Mouse (Mus musculus): Measurements from ENCODE around the gene Ndel1.

Ndel1 gene

DNA sequence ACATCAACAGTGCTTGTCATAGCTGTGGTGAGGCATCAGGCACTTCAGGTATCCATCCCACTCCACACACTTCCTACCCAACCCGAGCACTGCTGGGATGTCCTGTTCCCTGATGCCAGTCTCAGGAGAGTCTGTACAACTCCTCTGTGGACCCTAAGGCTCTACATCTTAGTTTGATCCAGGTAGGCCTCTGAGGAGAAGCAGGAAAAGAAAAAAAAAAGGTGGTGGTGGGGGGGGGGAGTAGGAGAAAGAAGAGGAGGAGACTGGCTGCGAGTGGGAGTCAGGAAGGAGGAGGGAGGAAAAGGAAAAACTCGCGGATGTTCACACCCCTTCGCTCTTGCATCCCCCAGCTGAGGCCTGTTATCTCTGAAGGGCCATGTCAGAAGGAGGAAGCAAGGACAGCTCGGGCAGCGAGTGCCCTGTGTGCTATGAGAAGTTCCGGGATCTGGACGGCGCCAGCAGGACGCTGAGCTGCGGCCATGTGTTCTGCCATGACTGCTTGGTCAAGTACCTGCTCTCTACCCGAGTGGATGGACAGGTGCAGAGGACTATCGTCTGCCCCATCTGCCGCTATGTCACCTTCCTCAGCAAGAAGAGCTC lies 20.7 kb upstream of the Ndel1 start:
- DNase-seq, result no peak

DNA sequence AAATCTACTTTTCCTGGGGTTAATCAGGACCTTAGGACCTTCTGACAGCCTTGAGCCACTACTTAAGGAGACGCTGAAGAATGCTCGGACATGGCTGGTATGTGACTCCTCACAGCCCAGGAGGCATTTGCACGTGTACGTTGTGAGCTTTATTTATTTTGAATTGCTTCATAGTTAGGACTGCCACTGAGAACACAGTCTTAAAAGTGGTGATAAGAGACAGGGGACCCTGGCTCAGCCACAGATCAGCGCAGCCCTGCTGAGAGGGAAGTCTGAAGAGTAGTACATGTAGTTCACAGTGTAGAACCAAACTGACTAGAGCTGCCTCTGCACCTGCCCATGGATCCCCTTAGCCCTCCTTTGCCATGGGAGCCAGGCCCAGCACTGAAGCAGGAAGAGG lies 20.2 kb upstream of the Ndel1 start:
- no peak for DNase-seq

DNA sequence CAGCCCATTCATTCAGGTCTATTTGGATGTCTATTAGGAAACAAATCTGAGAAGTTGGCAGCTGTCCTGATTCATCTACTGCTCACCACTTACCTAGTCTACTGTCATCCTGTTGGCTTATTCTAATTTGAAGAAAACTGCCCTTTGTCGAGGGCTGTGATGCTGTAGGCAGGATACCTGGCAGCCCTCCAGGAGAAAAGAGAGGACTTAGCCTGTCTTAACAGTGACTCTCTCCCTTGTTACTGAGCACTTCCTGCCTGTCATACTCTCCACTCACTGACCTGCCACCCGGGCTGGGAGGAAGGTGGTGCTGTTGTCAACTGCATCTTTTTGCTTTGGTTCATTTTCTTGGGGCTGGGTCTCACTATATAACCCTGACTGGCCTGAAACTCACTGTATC lies 19.0 kb upstream of the Ndel1 start:
- no peak for DNase-seq

DNA sequence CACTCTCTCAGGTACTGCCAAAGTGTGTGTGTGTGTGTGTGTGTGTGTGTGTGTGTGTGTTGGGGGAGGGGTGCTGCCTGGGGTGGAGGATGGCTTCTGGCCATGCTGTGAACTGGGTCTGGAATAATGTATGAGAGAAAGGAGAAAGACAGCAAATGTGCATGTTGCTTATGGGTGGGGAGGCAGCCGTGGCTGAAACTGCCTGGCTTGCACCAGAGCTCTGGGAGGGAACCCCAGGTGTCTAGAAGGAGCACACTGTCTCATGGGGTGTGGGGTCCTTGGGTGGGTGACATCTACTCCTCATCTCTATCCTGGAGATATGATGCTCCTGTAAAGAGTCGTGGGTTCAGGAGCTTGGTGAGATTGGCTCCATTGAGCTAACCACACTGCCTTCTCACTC lies 17.0 kb upstream of the Ndel1 start:
- DNase-seq, result no peak

DNA sequence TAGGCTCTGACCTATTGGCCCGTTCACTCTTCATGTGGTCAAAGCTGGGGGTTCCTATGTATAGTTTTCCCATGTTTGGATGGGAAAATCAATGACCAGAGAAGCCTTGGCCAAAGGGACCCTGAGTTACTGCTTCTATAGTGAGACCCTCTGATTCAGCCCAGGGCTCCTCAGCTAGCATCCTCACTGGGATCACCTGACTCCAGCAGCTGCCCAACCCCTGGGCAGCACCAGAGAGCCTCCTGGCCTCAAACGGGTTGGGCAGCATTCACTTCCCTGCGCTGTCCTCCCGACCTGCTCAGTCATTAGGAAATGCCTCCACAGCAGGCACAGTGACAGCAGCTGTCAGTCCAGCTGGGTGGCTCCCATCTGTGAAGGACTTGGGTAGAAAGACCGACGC lies 16.6 kb upstream of the Ndel1 start, which contains the start of gene Rnf222:
TSS of gene Rnf222 (plus strand) at position 301 of the 400 bp plus-strand sequence.
- no peak for DNase-seq

DNA sequence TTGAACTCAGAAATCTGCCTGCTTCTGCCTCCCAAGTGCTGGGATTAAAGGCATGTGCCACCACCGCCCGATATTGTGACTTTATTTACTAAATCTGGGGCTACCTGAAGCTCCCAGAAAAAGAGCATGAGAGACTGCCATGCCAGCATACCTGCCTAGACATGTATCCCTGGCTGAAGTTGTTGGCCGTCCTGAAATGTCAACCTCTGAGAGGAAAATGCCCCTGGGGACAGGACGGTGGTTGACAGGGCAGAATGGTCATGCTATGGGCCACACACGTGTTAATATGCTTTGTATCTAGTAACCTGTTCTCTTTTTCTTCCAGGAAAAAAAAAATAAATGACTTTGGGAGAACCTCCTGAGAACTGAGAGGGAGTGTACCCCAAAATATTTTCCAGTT lies 14.4 kb upstream of the Ndel1 start:
- DNase-seq, result no peak

DNA sequence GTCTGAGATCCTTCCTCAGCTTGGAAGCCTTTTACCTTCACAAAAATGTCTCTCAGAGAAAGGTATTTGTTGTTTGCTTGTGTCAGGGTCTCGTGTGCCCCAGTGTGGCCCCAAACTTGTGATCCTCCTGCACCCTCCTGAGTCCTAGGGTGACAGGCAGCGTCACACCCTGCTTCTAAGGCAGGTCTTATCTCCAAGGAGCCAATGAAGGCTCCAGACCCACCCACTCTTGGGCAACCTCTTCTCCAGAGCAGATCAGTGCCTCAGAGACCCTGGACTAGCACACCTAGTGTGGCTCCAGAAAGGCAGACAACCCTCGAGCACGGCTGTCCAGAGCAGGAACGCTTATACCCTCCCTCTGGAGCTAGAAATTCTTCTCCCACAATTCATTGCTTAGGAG lies 12.7 kb upstream of the Ndel1 start:
- DNase-seq, result no peak

DNA sequence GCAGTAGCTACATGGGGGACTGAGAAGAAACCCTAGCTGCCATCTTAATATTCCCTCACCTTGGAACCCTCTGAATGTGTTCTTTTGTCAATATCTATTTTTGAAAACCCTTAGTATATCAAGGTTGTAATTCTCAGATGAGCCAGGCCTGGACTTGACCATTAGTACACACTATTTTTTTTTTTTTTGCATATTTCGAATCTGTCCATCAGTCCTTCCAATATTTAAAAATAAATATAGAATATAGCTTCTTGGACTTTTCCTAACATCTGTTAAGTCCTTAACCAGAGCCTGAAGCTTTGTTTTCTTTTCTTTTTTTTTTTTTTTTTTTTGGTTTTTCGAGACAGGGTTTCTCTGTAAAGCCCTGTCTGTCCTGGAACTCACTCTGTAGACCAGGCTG lies 12.2 kb upstream of the Ndel1 start:
- DNase-seq, result no peak

DNA sequence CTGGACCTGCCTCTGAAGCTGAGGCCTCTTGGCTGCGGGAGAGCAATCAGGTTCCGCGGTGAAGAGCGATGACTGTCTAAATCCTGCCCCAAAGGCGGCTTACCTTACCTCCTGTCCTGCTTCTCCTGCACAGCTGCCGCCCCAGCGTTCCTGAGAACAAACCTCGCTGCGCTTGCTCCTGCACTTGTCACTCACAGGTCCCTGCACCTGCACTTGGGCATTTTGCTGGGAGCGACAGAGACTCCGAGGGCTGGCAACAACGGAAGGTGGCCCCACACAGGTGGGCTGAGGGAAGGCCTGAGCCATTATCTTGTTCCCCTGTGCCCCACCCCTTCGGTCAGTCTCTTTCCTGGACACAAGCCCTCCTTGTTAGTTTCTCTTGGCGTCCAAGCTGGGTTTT lies 10.4 kb upstream of the Ndel1 start:
- DNase-seq, result no peak

DNA sequence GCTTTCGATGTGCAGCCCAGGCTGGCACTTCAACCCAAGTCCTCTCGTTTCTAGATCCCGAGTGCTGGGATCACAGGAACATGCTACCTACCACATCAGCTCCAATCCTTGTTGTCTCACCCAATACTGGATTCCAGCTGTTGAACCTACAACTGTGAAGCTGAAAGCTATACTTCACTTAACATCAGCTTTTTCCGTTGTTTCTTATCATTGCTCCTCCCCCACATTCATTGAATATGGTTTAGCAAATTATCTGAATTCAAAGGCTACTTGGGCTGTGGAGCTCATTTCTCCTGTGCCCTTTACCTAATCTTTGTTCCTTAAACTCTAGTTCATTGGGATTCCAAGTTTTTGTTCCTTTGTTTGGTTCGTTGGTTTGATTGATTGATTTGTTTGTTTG lies 7.2 kb upstream of the Ndel1 start:
- DNase-seq, result no peak

DNA sequence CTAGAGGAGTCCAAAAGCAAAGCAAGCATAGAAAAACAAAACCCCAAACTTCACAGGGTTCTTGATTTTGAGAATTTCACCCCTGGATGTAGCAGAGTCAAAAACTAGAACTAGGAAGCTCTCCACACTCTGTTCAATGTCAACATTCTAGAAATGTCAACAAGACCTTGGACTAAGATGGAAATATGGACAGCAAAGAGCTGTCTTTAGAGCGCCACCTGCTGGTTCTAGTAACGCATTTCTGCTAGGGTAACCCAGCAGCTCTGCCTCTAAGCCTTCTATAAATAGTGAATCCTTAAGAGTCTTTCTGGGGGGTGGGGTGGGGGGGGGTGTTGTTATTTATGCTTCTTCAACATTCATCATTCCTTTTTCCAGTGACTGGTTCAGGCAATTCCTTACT lies 3.2 kb upstream of the Ndel1 start:
- peak; percentile 26 for DNase-seq

DNA sequence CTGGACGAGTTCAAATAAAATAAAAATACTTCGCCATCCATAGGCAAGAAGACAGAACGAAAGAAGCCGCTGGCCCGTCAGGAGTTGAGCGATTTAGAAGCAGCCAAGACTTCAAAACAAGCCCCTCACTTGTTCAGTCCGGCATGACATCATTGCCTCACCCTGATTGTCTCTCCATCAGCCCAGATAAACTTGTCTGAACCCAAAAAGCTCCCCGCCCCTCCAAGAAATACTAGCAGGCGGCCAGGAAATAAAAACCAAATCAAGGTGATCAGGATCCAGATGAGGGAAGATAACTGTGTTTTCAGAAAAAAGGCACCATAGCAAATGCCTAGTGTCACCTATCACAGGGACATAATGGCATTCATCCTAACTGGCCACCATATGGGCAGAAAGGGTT lies 381 bp downstream of the Ndel1 start:
- no peak for DNase-seq

DNA sequence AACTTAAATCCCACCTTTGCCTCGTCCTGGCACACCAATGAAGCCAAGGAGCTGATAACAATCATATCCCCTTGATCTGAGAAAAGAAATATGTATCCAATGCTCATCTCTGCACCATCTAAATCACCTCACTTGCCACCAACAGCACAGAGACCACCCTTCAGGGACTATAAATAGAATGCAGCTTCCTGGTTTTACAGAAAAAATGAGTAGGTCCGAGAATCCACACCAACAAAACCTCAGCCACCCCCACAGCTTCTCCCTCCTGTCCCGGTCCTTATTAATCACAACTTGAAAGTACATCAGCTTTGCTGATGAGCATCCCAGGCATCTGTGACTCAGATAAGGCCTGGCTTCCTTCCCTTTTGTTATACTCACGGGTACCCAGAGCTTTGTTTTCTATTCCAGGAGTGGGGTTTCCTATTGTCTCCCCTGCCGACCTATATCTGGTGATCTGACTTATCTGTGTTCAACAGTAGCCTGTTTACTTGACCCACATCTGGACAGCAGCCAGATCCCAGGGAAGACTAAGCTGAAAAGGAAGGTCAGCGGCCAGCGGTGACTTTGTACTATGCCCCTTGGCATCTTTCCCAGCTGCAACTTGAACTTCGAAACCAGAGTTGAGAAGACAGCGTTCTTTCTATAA lies 7.0 kb downstream of the Ndel1 start:
- DNase-seq, result no peak

DNA sequence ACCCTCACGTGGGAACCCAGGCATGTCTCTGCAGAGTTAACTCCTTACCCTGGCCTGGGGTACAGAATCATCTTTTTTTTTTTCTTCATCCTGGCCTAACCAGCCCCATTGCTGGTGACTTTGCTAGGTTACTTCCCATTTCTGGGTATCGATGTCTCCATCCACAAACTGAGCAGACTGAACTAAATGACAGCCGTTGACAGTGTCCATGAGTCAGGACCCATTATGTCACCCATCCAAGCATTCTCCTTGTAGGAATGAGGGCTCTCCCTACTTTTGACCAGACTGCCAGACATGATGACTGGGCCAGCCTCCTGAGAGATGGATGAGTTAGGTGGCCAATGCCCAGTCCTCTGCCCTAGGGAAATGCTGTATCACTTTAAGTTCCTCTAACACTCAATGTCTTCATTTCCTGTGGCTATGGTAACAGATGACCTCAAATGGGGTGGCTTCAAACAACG lies 8.0 kb downstream of the Ndel1 start:
- DNase-seq, result no peak

DNA sequence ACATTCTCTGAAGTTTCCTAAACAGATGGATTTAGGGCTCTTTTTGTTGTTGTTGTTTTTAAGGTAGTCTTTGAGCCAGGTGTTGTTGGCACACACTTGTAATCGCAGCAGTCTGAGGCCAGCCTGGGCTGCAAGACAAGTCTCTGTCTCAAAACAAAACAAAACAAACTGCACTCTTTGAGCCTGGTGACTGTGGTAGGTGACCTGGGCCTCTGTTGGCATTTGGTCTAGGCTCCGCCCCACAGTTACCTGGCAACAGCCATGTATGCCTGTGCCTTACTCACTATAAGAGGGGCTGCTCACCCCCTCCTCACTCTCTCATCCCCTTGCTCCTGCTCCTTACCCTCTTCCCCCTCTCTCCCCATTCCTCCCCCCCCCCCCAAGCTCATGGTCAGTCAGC lies 9.4 kb downstream of the Ndel1 start:
- no peak for DNase-seq

DNA sequence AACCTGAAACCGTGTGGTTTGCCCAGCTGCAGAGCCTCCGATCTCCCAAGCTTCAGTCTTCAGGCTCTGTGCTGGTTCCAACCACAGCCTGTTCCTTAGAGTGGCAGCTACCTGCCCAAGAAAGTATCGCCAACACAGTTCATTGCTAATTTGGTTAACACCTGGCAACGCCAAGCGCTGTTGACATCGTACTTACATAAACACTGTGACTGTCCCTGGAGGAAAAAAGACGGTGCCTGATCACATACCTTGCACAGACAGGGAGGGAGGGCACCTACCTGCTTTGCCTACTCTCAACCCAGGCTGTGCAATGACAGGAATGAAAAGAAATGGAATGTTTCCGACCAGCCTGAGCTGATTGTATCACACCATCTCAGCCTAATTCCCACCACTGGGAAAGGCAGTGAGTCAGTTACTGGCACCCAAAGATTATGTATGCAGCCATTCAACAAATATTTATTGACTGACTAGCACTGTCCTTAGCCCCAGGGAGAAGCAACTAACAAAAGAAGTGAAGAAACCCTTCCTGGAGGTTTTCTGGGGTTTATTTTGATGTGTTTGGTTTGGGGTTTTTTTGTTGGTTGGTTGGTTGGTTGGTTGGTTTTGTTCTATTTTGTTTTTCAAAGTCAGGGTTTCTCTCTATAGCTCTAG lies 11.6 kb downstream of the Ndel1 start:
- DNase-seq, result no peak

DNA sequence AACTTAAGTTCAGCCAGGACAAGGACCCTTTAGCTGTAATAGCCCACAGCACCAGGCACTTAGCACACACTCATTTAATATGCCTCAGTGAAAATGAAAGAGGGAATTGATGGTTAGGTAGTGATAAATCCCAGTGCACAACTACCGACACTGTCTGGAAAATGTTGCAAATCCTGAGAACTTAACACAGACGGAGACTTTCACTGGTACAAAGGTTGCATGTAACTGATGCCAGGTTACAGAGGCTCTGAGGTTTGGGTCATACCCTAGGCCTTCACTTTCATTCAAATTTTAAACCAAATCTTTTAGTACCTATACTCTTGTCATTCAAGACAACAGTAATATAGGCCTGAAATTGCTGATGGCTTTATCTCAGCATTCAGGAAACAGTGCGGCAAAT lies 14.3 kb downstream of the Ndel1 start:
- DNase-seq, result no peak

DNA sequence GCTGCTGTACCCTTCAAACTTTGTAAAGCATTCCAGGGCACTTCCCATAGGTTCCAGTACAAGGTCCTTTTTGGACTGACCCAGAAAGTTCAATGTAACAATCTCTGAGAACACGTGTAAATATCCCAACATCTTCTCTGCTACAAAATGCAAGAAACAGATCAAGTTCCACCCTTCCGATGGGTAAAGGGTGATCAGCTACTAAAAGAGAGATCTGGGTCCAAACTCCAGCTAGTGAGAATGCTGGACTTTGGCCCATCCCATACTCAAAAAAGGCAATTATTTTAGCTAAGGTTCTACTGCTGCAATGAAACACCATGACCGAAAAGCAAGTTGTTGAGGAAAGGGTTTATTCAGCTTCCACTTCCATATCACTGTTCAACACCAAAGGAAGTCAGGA lies 17.0 kb downstream of the Ndel1 start:
- no peak for DNase-seq

DNA sequence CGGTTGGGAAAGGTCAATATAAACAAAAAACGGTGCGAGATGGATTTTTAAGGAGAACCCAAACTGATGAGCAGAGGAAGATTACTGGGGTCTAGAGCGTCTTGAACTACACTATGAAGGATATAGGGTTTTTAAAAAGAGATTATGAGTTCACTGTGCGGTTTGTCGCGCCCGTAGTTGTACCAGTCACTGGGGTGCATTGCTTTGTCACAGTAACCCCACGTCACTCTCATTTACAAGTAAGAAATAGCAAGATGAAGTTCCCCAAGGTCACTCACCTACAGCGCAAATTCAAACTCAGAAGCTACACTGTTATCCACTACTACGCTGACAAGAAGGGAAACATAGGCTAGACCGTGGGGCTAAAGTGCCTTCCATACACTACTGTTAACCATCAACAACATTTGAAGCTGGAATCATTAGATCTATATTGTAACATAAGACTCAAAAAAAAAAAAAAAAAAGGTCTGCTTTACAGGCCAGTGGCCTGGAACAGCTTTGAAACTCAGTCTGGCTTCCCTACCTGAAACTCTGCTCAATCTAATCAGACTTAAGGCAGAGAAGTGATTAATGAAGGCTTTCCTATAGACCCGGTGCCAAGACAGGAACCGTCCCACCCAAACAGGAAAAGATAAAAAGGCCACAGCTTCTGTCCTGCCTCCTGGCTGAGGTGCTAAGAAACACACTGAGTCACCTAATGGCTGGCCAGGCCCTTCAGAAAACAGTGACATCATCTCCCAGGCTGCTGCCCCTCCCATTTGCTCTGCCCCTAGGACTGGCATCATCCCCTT lies 17.9 kb downstream of the Ndel1 start:
- DNase-seq, result no peak

DNA sequence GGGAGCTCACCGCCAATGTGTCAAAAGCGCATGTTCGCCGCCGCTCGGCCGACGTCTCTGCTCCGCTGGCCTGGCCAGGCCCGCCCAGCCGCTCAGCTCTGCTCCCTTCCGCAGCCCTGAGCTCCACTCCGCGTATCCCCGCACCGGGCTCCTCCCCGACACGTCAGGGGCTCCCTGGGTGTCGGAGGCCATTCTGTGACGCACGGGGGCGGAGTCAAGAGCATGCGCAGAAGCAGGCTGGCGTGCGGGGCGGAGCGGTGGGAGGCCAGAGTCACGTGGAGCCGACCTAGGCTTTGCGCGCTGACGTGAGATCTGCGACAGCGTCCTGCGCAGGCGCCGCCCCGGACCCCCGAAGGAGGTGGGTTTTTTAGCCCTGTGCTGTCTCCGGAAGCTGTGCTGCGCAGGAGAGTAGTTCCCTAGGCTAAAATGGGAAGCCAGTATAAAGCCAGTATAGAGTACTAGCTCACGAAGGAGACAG lies 18.7 kb downstream of the Ndel1 start:
- peak; percentile 100 for DNase-seq

DNA sequence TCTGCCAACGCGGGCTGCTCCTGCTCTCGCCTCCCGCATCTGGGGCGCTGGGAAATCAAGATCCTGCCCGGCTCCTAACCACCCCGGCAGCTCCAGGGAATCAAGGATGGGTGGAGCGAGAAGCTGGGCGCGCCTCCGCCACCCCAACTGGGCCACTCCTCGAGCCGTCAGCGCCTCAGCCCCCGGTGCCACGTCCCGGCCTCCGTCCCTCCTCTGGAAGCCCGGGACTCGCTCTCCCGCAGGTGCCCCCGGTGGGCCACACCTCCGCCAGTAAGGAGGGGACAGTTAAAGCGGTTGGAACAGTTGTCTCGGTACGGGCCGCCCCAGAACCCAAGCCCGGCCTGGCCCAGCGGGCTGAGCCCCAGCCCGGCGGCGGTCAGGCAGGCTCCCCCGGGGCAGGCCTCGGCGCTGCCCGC lies 19.2 kb downstream of the Ndel1 start:
- no peak for DNase-seq

DNA sequence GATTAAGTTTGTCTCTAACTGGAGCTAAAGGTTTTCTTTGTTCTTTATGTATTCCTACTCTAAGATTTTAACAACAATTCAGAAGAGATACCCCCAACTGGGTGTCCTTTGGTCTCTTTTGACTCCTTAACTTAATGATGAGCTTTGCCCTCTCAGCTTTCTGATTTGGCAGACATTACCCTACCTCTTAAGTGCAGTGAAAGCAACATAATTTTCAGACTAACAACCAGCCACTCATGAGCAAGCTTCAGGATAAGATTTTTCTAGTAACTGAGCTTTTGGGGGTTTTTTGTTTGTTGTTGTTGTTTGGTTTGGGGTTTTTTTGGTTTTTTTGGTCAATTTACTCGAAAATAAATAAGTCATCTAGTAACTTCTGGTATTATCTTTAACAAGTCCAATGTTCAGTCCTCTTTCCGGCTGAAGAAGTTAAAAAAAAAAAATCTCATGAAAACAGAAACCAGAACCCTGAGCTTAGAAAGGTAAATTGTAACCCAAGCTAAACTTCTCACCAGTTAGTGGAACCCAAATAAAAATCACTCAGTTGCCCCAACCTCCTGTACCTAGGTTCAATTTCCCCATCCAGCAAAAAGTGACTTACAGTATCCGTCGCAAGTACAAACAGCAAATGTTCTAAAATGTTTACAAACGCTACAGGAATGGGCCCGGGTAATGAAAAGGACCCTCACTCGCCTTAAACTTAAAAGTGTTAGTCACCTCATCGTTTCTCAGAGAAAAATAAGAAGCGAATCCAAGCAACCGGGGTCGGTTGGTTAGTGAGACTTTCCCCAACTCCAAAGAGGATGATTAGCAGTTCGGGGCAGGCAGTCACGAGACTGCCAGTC lies 19.8 kb downstream of the Ndel1 start:
- DNase-seq, result no peak

DNA sequence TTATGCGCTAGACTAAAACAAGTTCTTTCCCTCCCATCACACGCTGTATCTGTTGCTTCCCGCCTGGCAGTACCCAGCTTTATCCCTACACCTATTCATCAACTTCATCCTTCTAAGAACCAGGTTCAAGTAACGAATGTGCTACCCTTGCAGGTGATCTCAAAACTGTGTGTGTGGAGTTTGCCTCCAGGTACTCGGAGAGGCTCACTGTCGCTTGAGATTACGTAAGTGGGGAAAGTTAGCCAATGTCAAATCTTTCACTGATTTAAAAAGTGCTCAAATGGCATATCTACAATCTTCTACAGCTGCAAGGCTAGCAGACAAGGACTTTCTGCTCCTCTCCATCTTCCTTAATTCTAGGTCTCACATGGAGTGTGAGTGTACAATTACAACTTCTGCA lies 20.8 kb downstream of the Ndel1 start:
- DNase-seq, result no peak
